Mouse (Mus musculus): ENCODE results near the gene Gm21828. TPM values are rescaled to one million over a fixed set of nuclear protein-coding genes. Genes with fewer than 3 reads are reported as not detected.
"Not testable (repeated sequence)": the region's sequence is repeated elsewhere in the genome, so short reads cannot be mapped to it uniquely, and the experiment has no call there.

Gm21828 gene
- total RNA-seq (2021): not detected
- long read RNA-seq, experiment 1: 0 reads
- long read RNA-seq, experiment 2: 0 reads

DNA sequence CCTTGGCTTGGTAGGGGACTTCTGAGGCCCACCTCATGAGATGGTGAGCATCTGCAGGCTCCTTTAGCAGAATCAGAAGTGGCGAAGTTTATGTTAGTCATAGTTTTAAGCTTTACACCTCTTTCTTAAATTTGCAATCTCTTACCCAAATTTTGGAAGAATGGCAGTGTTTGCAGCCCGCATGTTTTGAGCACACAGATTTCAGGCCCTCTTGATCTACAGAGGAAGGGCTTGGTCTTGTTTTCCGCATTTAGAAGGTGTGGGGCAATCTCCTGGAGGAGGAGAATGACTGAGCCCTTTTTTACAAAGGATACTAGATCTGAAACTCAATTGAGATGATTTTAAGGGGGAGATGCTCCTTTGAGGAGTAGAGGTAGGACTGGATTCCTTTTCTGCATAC, at the start of gene Gm21828:
Gene Gm21828 (minus strand): TSS at position 101 of the 400 bp plus-strand sequence.
- DNase-seq: not testable (repeated sequence)

DNA sequence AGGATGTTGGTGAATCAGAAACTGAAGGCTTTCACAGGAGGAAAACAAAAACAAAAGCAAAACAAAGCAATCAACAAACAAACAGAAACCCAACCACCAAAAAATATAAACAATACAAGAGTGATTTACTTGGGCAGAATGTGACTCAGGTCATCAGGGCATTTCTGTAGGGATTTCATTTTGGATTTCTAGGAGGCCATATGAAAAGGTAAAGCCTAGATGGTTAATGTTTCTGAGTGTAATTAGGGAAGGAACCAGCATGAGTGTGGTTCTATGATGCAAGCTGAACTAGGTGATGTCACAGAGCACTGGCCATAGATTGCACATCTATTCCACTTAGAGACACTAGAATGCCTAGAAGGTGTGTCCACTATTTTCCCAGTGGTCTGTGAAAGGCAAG, 28.4 kb upstream of the Gm21828 start, which contains the start of the genes Gm21440 and Gm21454:
Gene Gm21440 (plus strand): TSS at position 301 of the 400 bp plus-strand sequence.
Gene Gm21454 (plus strand): TSS at position 352 of the 400 bp plus-strand sequence.
- DNase-seq: not testable (repeated sequence)

Other genes with a start within 250 kb of the Gm21828 start
- not detected for gene Gm20807, start 181.0 kb downstream of the Gm21828 start, total RNA-seq (2021)
- gene Gm21891, start 90.4 kb downstream of the Gm21828 start, total RNA-seq (2021): not detected
- gene Gm21425, start 62.0 kb downstream of the Gm21828 start, total RNA-seq (2021): not detected
- gene Gm21440, start 28.5 kb upstream of the Gm21828 start, total RNA-seq (2021): not detected
- gene Gm21454, start 28.5 kb upstream of the Gm21828 start, total RNA-seq (2021): not detected
- gene Gm21725, start 125.1 kb upstream of the Gm21828 start, total RNA-seq (2021): not detected
- gene Gm21866, start 241.7 kb upstream of the Gm21828 start, total RNA-seq (2021): not detected

Data from gastrocnemius, postnatal 25 days (tissue).